Mouse (Mus musculus) liver, postnatal 0 days (tissue): ENCODE results near the gene Pdcd1lg2. TPM values are rescaled to one million over a fixed set of nuclear protein-coding genes. Genes with fewer than 3 reads are reported as not detected.

Experiments
- ATAC-seq: fragments of 200-750 bp; cut with Nextera tagmentation; 2 replicates; pipeline ENCODE4 v1.8.0; 2017; ENCODE audit warnings: mild to moderate bottlenecking, moderate library complexity
- DNase-seq: peaks from one replicate; pipeline ENCODE4 v3.0.0-alpha.2; 2016
- H3K27ac ChIP-seq: fragments of 300-500 bp; sonication (generic); 2 replicates; pipeline ENCODE4 v1.5.1; 2014; ENCODE audit warnings: antibody characterized with exemption, moderate library complexity, mild to moderate bottlenecking, low read depth
- H3K27me3 ChIP-seq: fragments of 300-500 bp; sonication (generic); 2 replicates; pipeline ENCODE4 v1.6.1; 2014; ENCODE audit warnings: low read length, control low read depth, mixed read lengths; ENCODE audit not compliant: insufficient read depth
- H3K36me3 ChIP-seq: fragments of 300-500 bp; sonication (generic); replicated peaks from 2 replicates; pipeline ENCODE4 v1.6.1; 2014; ENCODE audit warnings: mild to moderate bottlenecking, control low read depth, low read length, moderate library complexity, mixed read lengths; ENCODE audit not compliant: insufficient read depth
- H3K4me1 ChIP-seq: fragments of 300-500 bp; sonication (generic); 2 replicates; pipeline ENCODE4 v1.6.1; 2014; ENCODE audit warnings: antibody characterized with exemption, mild to moderate bottlenecking, control low read depth; ENCODE audit not compliant: insufficient read depth
- H3K4me2 ChIP-seq: fragments of 300-500 bp; sonication (generic); 2 replicates; pipeline ENCODE4 v1.6.1; 2014; ENCODE audit warnings: low read depth, mild to moderate bottlenecking, low read length, moderate library complexity, mixed read lengths
- H3K4me3 ChIP-seq: fragments of 300-500 bp; sonication (generic); 2 replicates; pipeline ENCODE4 v1.5.1; 2014; ENCODE audit warnings: low read depth, low read length
- H3K9ac ChIP-seq: fragments of 300-500 bp; sonication (generic); replicated peaks from 2 replicates; pipeline ENCODE4 v1.6.1; 2014; ENCODE audit warnings: mild to moderate bottlenecking, moderate library complexity
- H3K9me3 ChIP-seq: fragments of 300-500 bp; sonication (generic); 2 replicates; pipeline ENCODE4 v1.6.1; 2016; ENCODE audit warnings: mild to moderate bottlenecking, control low read depth, low read length, mixed read lengths
- CTCF ChIP-seq: sonication (generic); IDR thresholded peaks from 2 replicates; pipeline ENCODE4 v1.5.1; 2016; ENCODE audit warnings: antibody characterized with exemption, low read depth
- EP300 ChIP-seq: IDR thresholded peaks from 2 replicates; pipeline ENCODE4 v1.6.1; 2016; ENCODE audit warnings: antibody characterized with exemption, low read depth, mild to moderate bottlenecking
- WGBS: fragments of 180-500 bp; shearing (Covaris S2); extraction: QIAGEN DNeasy Blood & Tissue Kit; methylation state at CpG from one replicate; pipeline ENCODE4 v1.1.7; 2014; ENCODE audit not compliant: insufficient replicate concordance; 5-methylcytosine and 5-hydroxymethylcytosine counted together
- polyA plus RNA-seq: library from polyadenylated mRNA; unstranded; fragments of >200 nt; fragmentation: Nextera tagmentation; extraction: Ambion mirVana; gene quantifications from 2 replicates; pipeline ENCODE4 v1.2.1, GENCODE M21; 2015

Gene Pdcd1lg2
- polyA plus RNA-seq, 1 experiment from 2014 or later, result not detected

DNA sequence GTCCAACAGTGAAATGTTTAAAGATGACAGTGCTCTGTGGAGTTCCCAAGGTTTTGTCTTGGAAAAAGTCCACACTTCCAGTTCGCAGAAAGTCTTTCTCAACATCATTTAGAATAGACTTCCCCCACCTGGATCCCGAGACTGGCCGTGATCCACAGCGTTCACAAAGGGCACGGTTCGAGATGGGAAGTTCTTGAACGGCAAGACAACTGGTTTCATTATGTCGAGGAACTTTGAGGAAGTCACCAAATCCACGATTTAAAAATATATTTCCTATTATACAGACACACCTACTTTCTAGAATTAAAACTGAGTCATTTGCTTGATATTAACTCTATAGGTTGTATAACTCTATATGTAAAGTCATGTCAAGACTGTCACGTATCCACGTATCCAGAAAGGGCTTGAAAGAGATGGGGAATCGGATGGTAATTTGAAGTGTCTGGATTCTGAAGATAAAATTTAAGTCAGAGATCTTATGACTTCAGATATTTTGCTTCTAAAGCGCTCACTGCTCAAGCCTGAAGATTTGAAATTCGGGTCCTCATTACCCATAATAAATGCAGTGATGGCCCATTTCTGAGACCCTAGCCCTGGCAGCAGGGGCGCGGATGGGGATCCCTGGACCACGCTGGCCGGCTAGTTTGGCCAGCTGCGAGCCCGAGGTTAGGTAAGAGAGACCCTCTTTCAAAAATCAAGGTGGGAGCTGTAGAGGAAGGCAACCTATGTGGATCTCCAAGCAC lies 44.3 kb upstream of the Pdcd1lg2 start:
- WGBS, result 18% methylated on average over 20 of the region's 20 CpGs
- H3K4me2 ChIP-seq, result peak overlapping the region; percentile 96
- H3K36me3 ChIP-seq, result no peaks in the 10 kb centered on the region
- peak overlapping the region; percentile 96 for H3K27ac ChIP-seq
- no peak for ATAC-seq
- H3K9me3 ChIP-seq, result no peaks in the 10 kb centered on the region
- DNase-seq, result no peak
- TF ChIP-seq EP300, result no peak
- no peak for TF ChIP-seq CTCF
- peaks cover 33% of the 10 kb centered on the region for H3K4me1 ChIP-seq
- H3K27me3 ChIP-seq, result no peaks in the 10 kb centered on the region
- peak overlapping the region; percentile 76 for H3K9ac ChIP-seq
- H3K4me3 ChIP-seq, result peak overlapping the region; percentile 85

DNA sequence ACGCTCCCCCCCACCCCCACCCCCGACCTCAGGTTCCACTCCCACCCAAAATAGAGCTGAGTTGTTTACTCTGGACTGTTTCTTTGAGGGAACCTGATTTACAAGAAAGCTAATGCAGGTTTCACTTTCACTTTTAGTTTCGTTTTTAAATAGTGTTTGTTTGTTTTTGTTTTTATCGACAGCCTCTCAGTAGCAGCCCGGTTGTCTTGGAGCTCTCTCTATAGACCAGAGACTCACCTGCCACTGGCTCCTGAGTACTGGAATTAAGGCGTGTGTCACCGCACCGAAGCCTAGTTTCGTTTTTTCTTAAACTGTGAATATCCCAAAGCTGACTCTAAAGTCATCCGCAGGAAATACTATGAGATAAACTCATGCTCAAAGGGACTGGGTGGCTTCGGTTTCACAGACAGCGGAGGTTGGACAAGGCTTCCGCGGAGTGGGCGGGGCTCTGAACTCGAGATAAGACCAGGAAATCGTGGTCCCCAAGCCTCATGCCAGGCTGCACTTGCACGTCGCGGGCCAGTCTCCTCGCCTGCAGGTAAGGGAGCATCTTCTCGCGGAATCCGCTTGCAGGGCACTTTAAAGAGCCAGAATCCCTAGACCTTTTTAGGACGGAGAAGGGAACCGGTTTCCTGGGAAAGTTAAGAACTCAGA lies 43.6 kb upstream of the Pdcd1lg2 start, which contains the start of the genes Plgrkt and Cd274:
Gene Plgrkt, minus strand, starts transcription at position 422 of the 654 bp plus-strand sequence.
Gene Cd274, plus strand, starts transcription at position 487 of the 654 bp plus-strand sequence.
- Histone ChIP-seq H3K9ac (peak within 1 kb of the TSS; percentile 76), H3K4me1 (peaks cover 33% of the 10 kb centered on the region), H3K4me2 (peak within 1 kb of the TSS; percentile 96), H3K36me3 (no peaks in the 10 kb centered on the region), H3K27ac (peak within 1 kb of the TSS; percentile 96), H3K4me3 (peak within 1 kb of the TSS; percentile 85), H3K9me3 (no peaks in the 10 kb centered on the region), H3K27me3 (no peaks in the 10 kb centered on the region)
- TF ChIP-seq EP300, result peak; percentile 7; the same call in 1 of the 2 replicates
- TF ChIP-seq CTCF, result no peak
- ATAC-seq, result peak; percentile 87
- under 1% methylated on average over 26 of the region's 26 CpGs for WGBS
- peak; percentile 91 for DNase-seq

DNA sequence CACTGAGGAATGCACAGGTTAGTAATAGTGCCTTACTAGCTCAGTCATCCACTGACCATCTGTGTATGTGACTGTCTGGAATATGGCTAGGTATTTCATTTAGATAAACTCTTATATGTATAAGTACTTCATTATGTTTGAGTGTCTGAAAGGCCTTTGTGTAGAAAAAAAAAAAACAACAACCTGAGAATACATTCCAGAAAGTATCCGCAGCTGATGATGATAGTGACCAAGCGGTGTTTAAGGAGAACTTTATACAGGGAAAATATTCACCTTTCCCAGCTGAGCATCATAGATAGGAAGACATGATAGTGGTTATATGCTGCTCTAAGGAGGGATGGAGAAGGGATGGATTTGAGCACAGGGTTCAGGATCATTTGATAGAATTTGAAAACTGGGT lies 42.7 kb upstream of the Pdcd1lg2 start:
- no peaks in the 10 kb centered on the region for H3K36me3 ChIP-seq
- 81% methylated on average over 2 of the region's 2 CpGs for WGBS
- no peak overlapping the region for H3K9ac ChIP-seq
- no peaks in the 10 kb centered on the region for H3K9me3 ChIP-seq
- TF ChIP-seq EP300, result no peak
- no peak for TF ChIP-seq CTCF
- no peak overlapping the region for H3K27ac ChIP-seq
- H3K4me1 ChIP-seq, result peaks cover 30% of the 10 kb centered on the region
- H3K4me3 ChIP-seq, result no peak overlapping the region
- ATAC-seq (no peak), DNase-seq (no peak)
- H3K4me2 ChIP-seq, result peak overlapping the region; percentile 96
- no peaks in the 10 kb centered on the region for H3K27me3 ChIP-seq

DNA sequence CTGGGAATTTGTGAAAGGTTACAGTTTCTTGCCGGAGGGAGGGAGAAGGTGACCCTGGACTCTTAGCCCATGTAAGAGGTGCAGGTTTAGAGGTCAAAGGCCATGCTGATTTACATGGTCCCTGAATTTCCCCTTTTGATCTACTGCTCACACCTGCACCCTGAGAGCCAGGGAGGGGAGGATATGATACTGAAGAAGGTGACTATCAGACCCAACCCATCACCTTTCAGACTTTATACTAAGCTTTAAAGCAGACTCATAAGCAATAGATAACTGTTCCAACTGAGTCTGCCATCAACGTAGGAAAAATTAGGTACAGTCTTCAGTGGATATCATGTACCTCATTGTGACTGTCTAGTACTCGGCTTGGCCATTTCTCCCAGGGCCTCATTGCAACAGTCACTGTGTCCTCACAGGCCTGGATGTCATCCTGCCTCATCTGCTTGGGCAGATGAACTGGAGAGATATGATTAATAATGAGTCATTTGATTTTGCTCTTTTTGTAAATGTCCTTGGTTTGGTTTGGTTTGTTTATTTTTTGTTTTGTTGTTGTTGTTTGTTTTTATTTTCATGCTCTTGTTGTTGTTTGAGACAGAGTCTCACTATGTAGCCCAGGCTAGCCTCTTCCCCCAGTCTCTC lies 41.9 kb upstream of the Pdcd1lg2 start:
- H3K4me3 ChIP-seq, result no peak overlapping the region; the same call in 1 of the 2 replicates
- H3K9ac ChIP-seq, result no peak overlapping the region
- H3K9me3 ChIP-seq, result no peaks in the 10 kb centered on the region
- no peaks in the 10 kb centered on the region for H3K27me3 ChIP-seq
- DNase-seq (no peak), ATAC-seq (no peak)
- 58% methylated on average over 3 of the region's 3 CpGs for WGBS
- no peaks in the 10 kb centered on the region for H3K36me3 ChIP-seq
- 0 out of 2 replicates have a peak overlapping the region, but pooled peaks have one; percentile 11 for H3K27ac ChIP-seq
- peaks cover 30% of the 10 kb centered on the region for H3K4me1 ChIP-seq
- H3K4me2 ChIP-seq, result peak overlapping the region; percentile 43
- TF ChIP-seq EP300 (no peak), CTCF (no peak)

DNA sequence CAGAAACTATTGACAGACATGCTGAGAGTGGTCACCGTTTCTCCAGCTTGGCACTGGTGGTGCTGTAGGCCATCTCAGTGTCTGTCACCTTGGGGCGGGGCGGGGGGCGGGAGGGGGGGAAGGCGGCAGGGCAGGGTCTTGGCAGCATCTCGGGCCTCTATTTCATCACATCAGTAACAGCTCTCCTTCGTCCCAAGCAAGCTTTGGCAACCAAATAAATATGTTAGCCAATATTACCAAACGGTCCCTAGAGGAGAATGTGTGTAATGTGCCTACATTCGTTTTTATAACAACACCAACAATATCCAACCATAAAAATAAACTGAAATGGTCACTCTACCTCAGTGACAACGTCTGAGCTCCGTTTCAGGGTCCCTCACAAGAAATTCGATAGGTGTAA lies 40.6 kb upstream of the Pdcd1lg2 start:
- ATAC-seq, result peak; percentile 17; the same call in 1 of the 2 replicates
- Histone ChIP-seq H3K4me3 (no peak overlapping the region), H3K36me3 (peaks cover 3% of the 10 kb centered on the region; the same call in 1 of the 2 replicates), H3K4me1 (peaks cover 30% of the 10 kb centered on the region), H3K4me2 (no peak overlapping the region), H3K9ac (no peak overlapping the region), H3K9me3 (no peaks in the 10 kb centered on the region), H3K27ac (peak overlapping the region; percentile 34; the same call in 1 of the 2 replicates), H3K27me3 (no peaks in the 10 kb centered on the region)
- 0 out of 2 replicates have a peak, but pooled peaks have one; percentile 0 for TF ChIP-seq CTCF
- no peak for TF ChIP-seq EP300
- no peak for DNase-seq
- WGBS, result 56% methylated on average over 12 of the region's 12 CpGs
